Mouse (Mus musculus) fibroblast of lung, adult 2 months (primary cell): ENCODE measurements around the gene Exosc5.
A peak's percentile ranks its signal among the peaks of the same experiment; 100 is the strongest.

Source experiments
- DNase-seq: peaks from one replicate; pipeline ENCODE4 v3.0.0-alpha.2; 2011; ENCODE audit warnings: low read depth

Gene Exosc5

DNA sequence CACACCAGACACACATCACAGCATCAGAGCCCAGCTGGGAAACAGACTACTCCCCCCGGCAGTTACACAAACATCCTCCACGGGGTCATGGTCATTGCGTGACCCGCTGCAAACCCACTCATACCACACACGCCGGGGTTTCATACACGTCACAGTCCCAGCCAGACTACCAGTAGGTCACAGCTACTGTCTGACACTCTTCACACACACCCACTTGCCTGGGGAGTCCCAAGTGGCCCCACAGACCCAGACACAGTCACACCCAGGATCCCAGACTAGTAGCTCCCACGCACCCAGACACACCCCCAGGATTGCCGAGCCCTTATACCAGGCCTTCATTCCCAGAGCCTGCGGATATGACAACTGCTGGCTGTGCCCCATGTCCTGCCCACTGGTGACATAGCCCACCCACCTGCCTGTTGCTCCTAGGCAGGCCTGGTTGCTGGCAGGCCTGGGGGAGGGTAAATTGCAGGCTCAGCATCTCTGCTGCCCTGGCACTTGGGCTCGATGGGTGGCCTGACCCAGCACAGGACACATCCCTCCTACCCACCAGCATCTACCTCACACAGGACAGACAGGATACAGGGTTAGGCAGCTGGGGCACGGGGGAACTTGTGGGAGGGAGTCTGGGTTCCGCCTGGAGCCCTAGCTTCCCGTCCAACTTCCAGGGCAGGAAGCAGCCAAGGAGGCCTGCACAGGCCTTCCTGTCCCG, 48.8 kb downstream of the Exosc5 start:
- DNase-seq: peak; percentile 71

- DNase-seq: no peak
Observed at GRCm38 (mm10) chr7:25709961-25710360, 51.0 kb downstream of the Exosc5 start.

DNA sequence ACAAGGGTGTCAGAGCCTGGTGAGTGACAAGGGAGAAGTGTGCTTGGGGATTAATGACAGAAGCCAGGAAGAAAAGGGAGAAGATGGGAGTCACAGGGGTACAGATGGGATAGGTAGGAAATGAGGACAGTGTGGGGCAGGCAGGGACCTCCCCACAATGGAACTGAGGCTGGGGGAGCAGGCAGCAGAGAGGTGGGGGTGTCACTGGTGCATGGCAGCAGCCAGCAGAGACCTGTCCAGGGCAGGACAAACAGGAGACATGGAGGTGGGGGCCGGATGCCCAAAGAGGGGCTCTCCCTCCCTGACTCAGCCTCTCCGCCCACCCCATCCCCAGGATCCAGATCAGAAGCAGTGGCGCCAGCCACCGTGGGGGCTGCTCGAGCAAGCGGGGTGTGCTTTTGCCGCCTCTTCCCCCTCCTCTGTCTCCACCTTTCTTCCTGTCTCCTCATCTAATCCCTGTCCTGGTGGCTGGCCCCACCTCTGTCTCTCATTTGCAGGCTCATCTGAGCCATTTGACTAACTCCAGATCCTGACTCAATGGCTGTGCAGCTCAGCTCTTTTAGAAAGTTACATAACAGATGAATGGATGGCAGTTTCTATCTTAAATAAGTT, 51.7 kb downstream of the Exosc5 start:
- no peak for DNase-seq

GRCm38 (mm10) chr7:25711165-25711564, 52.2 kb downstream of the Exosc5 start:
- no peak for DNase-seq

DNA sequence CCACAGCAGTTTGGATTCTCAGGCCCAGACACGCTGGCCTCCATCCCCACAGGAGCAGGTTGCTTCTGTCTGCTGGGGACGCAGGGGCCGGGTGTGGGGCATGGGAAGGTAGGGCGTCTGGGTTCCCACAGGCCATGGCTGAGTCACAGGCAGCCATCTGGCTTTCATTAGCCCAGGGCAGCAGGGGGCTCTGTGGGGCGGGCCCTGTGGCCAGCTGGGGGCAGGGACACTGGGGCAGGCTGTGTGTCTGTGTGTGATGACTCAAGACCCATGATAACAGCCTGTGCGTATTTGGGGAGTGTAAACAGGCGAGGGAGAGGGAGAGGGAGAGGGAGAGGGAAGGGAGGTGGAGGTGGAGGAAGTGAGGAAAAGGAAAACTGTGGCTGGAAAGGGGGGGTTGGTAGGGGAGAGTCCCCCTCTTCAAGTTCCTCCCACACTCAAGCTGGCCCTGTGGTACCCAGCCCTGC, 52.8 kb downstream of the Exosc5 start:
- peak; percentile 99 for DNase-seq

GRCm38 (mm10) chr7:25712801-25713200, 53.8 kb downstream of the Exosc5 start:
- DNase-seq: no peak

- DNase-seq: no peak
Observed at GRCm38 (mm10) chr7:25714581-25714980, 55.6 kb downstream of the Exosc5 start.

- no peak for DNase-seq
Observed at GRCm38 (mm10) chr7:25715731-25716271, 56.8 kb downstream of the Exosc5 start.

GRCm38 (mm10) chr7:25717478-25717877, 58.5 kb downstream of the Exosc5 start:
- no peak for DNase-seq

GRCm38 (mm10) chr7:25718788-25719417, 59.9 kb downstream of the Exosc5 start, which contains the start of gene Ccdc97:
Gene Ccdc97, minus strand, starts transcription at chr7:25719088.
- peak; percentile 87 for DNase-seq

DNA sequence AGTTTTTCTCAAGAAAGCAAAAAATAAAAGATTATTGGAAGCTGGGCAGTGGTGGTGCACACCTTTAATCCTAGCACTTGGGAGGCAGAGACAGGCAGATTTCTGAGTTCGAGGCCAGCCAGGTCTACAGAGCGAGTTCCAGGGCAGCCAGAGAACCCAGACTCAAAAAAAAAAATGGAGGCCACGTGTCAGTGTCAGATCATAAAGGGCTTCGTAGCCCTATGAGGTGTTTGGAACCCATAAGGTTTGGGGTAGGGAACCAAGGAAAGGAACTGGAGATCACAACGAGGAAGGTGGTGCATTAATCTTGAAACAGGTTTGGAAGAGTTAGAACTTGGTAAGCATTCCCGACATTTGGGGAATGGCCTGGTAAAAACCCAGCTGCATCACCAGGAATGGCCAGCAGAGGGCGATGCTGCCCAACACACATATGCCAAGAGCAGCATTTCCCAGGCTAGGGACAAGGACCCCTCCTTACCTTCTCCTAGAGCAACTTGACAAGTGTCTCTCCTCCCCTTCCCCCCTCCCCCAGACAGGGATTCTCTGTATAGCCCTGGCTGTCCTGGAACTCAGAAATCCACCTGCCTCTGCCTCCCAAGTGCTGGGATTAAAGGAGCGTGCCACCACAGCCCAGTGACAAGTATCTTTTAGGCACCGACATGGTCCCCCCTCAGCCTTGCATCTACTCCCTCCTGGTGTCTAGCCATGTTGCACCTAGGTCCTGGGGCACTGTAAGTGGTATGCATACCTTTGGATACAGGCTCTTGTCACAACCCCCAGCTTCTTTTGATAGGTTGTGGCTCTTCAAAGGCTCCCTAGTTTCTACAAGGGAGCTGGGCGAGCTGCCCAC, 61.0 kb downstream of the Exosc5 start:
- no peak for DNase-seq

GRCm38 (mm10) chr7:25720760-25721159, 61.8 kb downstream of the Exosc5 start:
- no peak for DNase-seq
